Mouse (Mus musculus): ENCODE measurements around the gene Fbxw11.
"Not testable (repeated sequence)": the region's sequence is repeated elsewhere in the genome, so short reads cannot be mapped to it uniquely, and the experiment has no call there.

Fbxw11 gene

GRCm38 (mm10) chr11:32642249-32642876 is at the start of gene Fbxw11:
TSS of gene Fbxw11 (plus strand) at chr11:32642724.
- DNase-seq (ENCODE audit: low spot score in 2 of 2) = peak; percentile 91 to 92

- no peak for DNase-seq (ENCODE audit: low spot score in 2 of 2)
Measured at GRCm38 (mm10) chr11:32593081-32593480, 49.4 kb upstream of the Fbxw11 start.

- DNase-seq (ENCODE audit: low spot score in 2 of 2) = no peak
Measured at GRCm38 (mm10) chr11:32594122-32594521, 48.4 kb upstream of the Fbxw11 start.

GRCm38 (mm10) chr11:32600371-32600770 is 42.2 kb upstream of the Fbxw11 start:
- no peak for DNase-seq (ENCODE audit: low spot score in 2 of 2)

- no peak for DNase-seq (ENCODE audit: low spot score in 2 of 2)
Measured at GRCm38 (mm10) chr11:32601528-32602323, 40.8 kb upstream of the Fbxw11 start.

GRCm38 (mm10) chr11:32604663-32605062 is 37.9 kb upstream of the Fbxw11 start:
- no peak for DNase-seq (ENCODE audit: low spot score in 2 of 2)

- no peak for DNase-seq (ENCODE audit: low spot score in 2 of 2)
Measured at GRCm38 (mm10) chr11:32605131-32605860, 37.2 kb upstream of the Fbxw11 start.

GRCm38 (mm10) chr11:32605907-32606306 is 36.6 kb upstream of the Fbxw11 start:
- no peak for DNase-seq (ENCODE audit: low spot score in 2 of 2)

GRCm38 (mm10) chr11:32607319-32607718 is 35.2 kb upstream of the Fbxw11 start:
- no peak for DNase-seq (ENCODE audit: low spot score in 2 of 2)

- no peak for DNase-seq (ENCODE audit: low spot score in 2 of 2)
Measured at GRCm38 (mm10) chr11:32610616-32611015, 31.9 kb upstream of the Fbxw11 start.

- DNase-seq (ENCODE audit: low spot score in 2 of 2) = no peak
Measured at GRCm38 (mm10) chr11:32612304-32612703, 30.2 kb upstream of the Fbxw11 start.

GRCm38 (mm10) chr11:32614463-32614862 is 28.1 kb upstream of the Fbxw11 start:
- DNase-seq (ENCODE audit: low spot score in 2 of 2) = no peak

GRCm38 (mm10) chr11:32615561-32615960 is 27.0 kb upstream of the Fbxw11 start:
- DNase-seq (ENCODE audit: low spot score in 2 of 2) = no peak

- no peak for DNase-seq (ENCODE audit: low spot score in 2 of 2)
Measured at GRCm38 (mm10) chr11:32616091-32616490, 26.4 kb upstream of the Fbxw11 start.

GRCm38 (mm10) chr11:32618036-32618435 is 24.5 kb upstream of the Fbxw11 start:
- DNase-seq (ENCODE audit: low spot score in 2 of 2) = no peak

- DNase-seq (ENCODE audit: low spot score in 2 of 2) = not testable (repeated sequence)
Measured at GRCm38 (mm10) chr11:32618641-32619040, 23.9 kb upstream of the Fbxw11 start.

GRCm38 (mm10) chr11:32619257-32619816 is 23.2 kb upstream of the Fbxw11 start:
- DNase-seq (ENCODE audit: low spot score in 2 of 2) = no peak

- no peak for DNase-seq (ENCODE audit: low spot score in 2 of 2)
Measured at GRCm38 (mm10) chr11:32619866-32620456, 22.6 kb upstream of the Fbxw11 start.

GRCm38 (mm10) chr11:32621831-32622478 is 20.6 kb upstream of the Fbxw11 start:
- no peak for DNase-seq (ENCODE audit: low spot score in 2 of 2)

GRCm38 (mm10) chr11:32622479-32623190 is 19.9 kb upstream of the Fbxw11 start:
- DNase-seq (ENCODE audit: low spot score in 2 of 2) = no peak

GRCm38 (mm10) chr11:32623236-32623635 is 19.3 kb upstream of the Fbxw11 start:
- no peak for DNase-seq (ENCODE audit: low spot score in 2 of 2)
